Mouse (Mus musculus) E14TG2a.4 (cell line): ENCODE data around the gene Bmpr2.

ENCODE experiments used
- H3K27me3 ChIP-seq: 2 replicates; pipeline ENCODE4 v1.6.1; 2014; ENCODE audit warnings: low read length, control low read depth; ENCODE audit not compliant: insufficient read depth
- H3K36me3 ChIP-seq: 2 replicates; pipeline ENCODE4 v1.6.1; 2014; ENCODE audit warnings: low read length, control low read depth; ENCODE audit not compliant: insufficient read depth
- H3K4me1 ChIP-seq: replicated peaks from 2 replicates; pipeline ENCODE4 v1.6.1; 2014; ENCODE audit warnings: low read depth, low read length, control low read depth
- H3K4me3 ChIP-seq: replicated peaks from 2 replicates; pipeline ENCODE4 v1.5.1; 2014; ENCODE audit warnings: mild to moderate bottlenecking, low read length
- H3K9me3 ChIP-seq: 2 replicates; pipeline ENCODE4 v1.6.1; 2014; ENCODE audit warnings: low read length, control low read depth
- CTCF ChIP-seq: conservative IDR thresholded peaks from 2 replicates; pipeline ENCODE4 v1.5.1; 2014; ENCODE audit warnings: low read length
- NANOG ChIP-seq: IDR thresholded peaks from 2 replicates; pipeline ENCODE4 v1.6.1; 2014; ENCODE audit warnings: borderline replicate concordance, low read length, mixed read lengths
- POU5F1 ChIP-seq: IDR thresholded peaks from 2 replicates; pipeline ENCODE4 v1.6.1; 2014; ENCODE audit warnings: low read length, borderline replicate concordance

Gene Bmpr2

DNA sequence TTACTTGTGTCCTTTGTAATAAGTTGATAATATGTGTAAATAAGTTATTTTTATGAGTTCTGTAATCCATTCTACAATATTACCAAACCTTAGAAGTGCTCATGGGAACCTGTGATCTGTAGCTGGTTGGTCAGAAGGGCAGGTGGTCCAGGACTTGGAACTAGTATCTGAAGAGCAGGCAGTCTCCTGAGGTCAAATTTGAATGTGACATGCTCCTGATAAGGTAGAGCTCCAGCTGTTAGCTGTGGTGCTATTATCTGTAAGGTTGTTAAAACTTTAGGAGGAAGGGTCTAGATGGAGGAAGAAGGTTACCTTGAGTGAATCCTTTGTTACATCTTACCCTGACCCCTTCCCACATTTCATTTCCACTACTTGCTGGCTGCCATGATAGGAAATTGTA is 154.9 kb downstream of the Bmpr2 start:
- H3K27me3 ChIP-seq = 0 out of 2 replicates have a peak, but pooled peaks cover 6% of the 10 kb centered on the region
- H3K9me3 ChIP-seq = no peaks in the 10 kb centered on the region
- H3K36me3 ChIP-seq = 0 out of 2 replicates have a peak, but pooled peaks cover 2% of the 10 kb centered on the region
- peaks cover 28% of the 10 kb centered on the region for H3K4me1 ChIP-seq
- TF ChIP-seq CTCF = no peak
- no peak for TF ChIP-seq POU5F1
- no peak for TF ChIP-seq NANOG
- H3K4me3 ChIP-seq = no peak overlapping the region

DNA sequence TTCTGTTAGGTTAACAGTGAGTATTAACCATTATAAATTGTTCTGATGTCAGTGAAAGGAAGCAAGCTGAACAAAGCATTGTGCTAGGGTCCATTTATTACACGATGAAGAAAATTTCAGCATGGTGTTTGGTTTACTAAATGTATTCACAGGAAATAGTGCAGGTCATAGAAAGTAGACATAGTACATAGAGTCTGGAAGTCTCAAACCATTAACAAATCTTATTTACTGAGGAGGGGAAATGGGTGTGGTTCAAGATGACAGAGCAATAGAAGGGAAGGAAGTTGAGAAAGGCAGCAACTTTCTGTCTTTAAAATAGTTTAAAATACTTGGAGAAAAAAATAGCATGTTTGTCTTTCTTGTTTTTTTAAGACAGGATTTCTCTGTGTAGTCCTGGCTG is 160.0 kb downstream of the Bmpr2 start:
- Histone ChIP-seq H3K27me3 (no peaks in the 10 kb centered on the region), H3K9me3 (no peaks in the 10 kb centered on the region), H3K36me3 (no peaks in the 10 kb centered on the region), H3K4me3 (no peak overlapping the region), H3K4me1 (peaks cover 41% of the 10 kb centered on the region)
- TF ChIP-seq CTCF = no peak

DNA sequence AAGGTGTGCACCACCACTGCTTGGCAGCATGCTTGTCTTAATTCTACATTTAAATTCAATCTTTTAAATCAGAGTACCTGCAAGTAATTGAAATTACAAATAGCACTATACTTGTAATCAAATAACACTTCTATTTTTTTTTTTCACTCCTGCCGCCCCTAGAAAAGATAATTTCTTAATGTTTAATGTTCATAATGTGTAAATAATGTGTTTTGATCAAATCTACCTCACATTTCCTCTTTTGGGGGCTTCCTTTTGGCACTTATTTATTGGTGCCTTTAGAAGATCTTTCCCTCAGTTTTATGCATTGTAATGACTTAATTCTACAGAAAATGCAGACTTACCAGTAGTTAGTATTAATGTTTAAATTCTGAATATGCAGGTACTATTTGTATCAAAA is 160.5 kb downstream of the Bmpr2 start:
- H3K27me3 ChIP-seq = no peaks in the 10 kb centered on the region
- TF ChIP-seq NANOG = no peak
- no peak for TF ChIP-seq POU5F1
- TF ChIP-seq CTCF = no peak
- H3K9me3 ChIP-seq = no peaks in the 10 kb centered on the region

DNA sequence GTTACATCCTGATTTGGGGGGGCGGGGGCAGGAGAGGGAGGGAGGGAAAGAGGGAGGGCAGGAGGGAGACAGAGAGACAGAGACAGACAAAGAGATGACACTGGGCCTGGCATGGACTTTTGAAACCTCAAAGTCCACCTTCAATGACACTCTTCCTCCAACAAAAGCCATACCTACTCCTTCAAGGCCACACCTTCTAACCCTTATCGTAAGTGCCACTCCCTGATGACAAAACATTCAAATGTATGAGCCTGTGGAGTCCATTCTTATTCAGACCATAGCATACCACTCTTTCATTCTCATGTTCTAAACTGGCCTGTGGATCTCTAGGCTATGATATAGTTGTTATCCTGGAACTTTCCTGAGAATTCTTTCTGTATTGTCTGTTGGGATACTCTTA is 161.2 kb downstream of the Bmpr2 start:
- Histone ChIP-seq H3K36me3 (no peaks in the 10 kb centered on the region), H3K4me3 (no peak overlapping the region), H3K4me1 (peaks cover 41% of the 10 kb centered on the region), H3K27me3 (no peaks in the 10 kb centered on the region), H3K9me3 (no peaks in the 10 kb centered on the region)
- TF ChIP-seq POU5F1 = no peak
- no peak for TF ChIP-seq CTCF
- no peak for TF ChIP-seq NANOG

More for the DNA sequence above, 160.5 kb downstream of the Bmpr2 start:
- Histone ChIP-seq H3K36me3 (no peaks in the 10 kb centered on the region), H3K4me3 (no peak overlapping the region), H3K4me1 (peaks cover 41% of the 10 kb centered on the region)

DNA sequence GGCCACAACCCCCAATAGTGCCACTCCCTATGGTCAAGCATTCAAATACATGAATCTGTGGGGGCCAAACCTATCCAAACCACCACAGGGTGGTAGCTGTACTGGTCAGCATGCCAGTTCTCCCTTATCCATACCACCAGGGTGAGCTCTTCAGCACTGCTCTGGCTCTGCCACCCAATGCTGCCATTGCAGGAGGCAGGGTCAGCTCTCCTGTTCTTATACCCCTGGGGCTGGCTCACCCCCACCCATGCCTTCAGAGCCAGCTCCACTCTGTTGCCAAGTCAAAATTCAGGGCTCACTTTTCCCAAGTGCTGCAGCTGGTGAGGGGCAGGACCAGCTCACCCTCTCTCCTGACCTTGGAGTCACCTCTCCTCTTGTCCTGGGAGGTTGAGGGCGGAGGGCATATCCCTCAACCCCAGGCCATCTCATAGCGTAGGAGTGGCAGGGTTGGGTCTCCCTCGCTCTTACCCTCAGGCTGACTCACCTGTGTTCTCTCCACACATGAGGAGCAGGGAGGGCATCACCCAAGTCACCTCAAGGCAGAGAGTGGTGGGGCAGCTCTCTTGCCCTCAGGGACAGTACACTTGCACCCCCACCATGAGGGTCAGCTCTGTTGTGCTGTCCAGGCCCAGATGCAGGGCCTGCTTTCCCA is 162.9 kb downstream of the Bmpr2 start:
- H3K9me3 ChIP-seq = no peaks in the 10 kb centered on the region
- no peaks in the 10 kb centered on the region for H3K36me3 ChIP-seq
- no peaks in the 10 kb centered on the region for H3K27me3 ChIP-seq
- peaks cover 46% of the 10 kb centered on the region for H3K4me1 ChIP-seq
- no peak overlapping the region; the same call in 1 of the 2 replicates for H3K4me3 ChIP-seq
- TF ChIP-seq POU5F1 = no peak
- TF ChIP-seq CTCF = no peak
- TF ChIP-seq NANOG = no peak

DNA sequence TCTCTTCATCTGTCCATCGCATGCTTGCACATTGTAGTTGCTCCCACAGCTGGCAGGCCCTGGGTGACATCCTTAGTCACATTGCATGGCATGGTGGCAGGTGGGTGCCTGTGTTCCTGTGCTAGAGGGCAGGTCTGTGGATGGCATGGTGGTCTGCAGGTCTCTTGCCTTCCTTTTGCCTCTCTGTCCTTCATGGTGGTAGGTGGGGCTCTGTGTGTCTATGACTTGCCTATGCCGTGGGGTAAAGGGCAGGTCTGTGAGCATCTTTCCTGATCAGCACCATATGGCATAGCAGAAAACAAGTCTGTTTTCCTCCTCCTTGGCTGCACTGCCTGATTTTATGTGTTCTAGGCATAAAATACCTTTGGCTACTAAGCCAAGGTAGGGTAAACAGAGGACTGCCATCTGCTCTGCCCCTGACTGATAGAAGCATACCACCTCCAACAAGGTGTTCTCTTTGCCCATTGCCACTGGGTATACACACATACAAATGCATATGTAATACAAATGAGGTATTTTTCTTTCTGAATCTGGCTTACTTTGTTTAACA is 164.0 kb downstream of the Bmpr2 start:
- H3K27me3 ChIP-seq = no peaks in the 10 kb centered on the region

More for the DNA sequence above, 164.0 kb downstream of the Bmpr2 start:
- Histone ChIP-seq H3K9me3 (no peaks in the 10 kb centered on the region), H3K4me1 (peaks cover 46% of the 10 kb centered on the region), H3K36me3 (no peaks in the 10 kb centered on the region), H3K4me3 (no peak overlapping the region)
- TF ChIP-seq POU5F1 (no peak), NANOG (no peak), CTCF (no peak)
